Mouse (Mus musculus) ES-Bruce4 (cell line): Measurements from ENCODE around the gene Rbms3.

Source experiments
- CTCF ChIP-seq: IDR thresholded peaks from one replicate; pipeline ENCODE4 v1.8.1; 2011; ENCODE audit warnings: low read depth, low read length
- EP300 ChIP-seq: IDR thresholded peaks from 2 replicates; pipeline ENCODE4 v1.6.1; 2011; ENCODE audit warnings: low read depth, low read length; ENCODE audit not compliant: insufficient read depth
- POLR2A ChIP-seq: IDR thresholded peaks from one replicate; pipeline ENCODE4 v1.8.1; 2011; ENCODE audit warnings: low read length; ENCODE audit not compliant: insufficient read depth

GRCm38 (mm10) chr9:117274846-117275245, 354.9 kb downstream of the Rbms3 start:
- TF ChIP-seq POLR2A (no peak), CTCF (no peak), EP300 (no peak)
